Mouse (Mus musculus) heart, adult 11 months (tissue): ENCODE data around the gene Zfp668.
"Not testable (repeated sequence)": the region's sequence is repeated elsewhere in the genome, so short reads cannot be mapped to it uniquely, and the experiment has no call there.

ENCODE experiments used
- DNase-seq: peaks from one replicate; pipeline ENCODE4 v3.0.0; 2022

Gene Zfp668

DNA sequence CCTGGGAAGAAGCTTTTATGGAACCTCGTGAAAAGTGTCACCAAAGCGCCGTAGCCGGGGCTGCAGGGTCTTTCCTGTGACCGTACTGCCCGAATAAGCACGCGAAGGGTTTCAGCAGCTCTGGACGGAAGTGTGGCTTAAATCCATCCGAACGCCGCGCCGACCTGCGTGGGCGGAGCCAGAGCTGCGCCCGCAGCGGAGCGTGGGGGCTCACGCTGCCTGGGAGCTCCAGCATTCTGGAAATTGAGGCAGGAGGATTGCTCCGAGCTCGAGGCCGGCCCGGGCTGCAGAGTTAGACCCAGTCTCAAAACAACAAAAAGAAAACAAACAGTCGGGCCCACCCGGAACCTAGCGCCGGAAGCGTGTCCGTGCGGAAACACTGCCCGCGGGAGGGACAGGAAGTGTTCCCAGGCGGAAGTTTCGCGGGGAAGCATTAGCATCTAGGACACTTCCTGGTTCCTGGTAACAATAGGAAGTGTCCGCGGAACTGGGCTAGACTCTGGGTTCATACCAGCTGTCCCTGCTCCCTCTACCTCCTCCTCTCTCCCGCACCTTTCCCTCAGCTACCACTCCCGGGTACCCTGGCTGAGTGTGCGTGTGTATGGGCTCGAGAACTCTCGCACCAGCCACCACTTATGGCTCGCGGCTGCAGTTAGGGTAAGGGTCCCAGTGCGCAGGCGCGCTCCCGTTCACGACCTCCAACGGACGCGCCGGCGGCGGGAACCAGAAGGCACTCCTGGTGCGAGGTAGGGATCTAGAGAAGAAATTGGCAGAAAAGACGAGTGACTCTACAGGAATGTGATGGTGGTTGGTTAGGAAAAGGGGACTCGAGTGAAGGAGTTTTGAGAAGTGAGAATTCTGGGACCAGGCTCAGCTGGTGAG lies at the start of gene Zfp668:
Gene Zfp668 (minus strand): TSS at position 362 of the 882 bp plus-strand sequence.
- peak; percentile 99 for DNase-seq

DNA sequence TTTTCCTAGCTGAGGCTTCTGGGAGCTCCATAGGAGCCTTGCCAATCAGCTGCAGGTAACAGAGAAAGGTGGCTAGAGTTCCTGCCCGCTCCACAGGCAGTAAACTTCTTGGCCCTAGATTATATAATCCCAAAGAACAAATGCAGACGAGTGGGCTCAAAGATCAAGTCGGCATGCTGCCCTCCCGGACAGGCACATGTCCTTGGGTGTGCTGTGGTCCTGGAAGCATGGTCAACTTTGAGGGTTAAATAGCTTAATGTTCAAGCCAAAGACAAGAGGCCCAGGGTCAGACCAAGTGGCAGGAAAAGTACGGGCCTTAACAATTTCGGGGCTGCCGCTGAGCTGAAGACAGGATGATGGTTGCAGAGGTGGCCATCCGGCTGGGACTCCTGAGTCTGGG lies 49.4 kb upstream of the Zfp668 start:
- no peak for DNase-seq

DNA sequence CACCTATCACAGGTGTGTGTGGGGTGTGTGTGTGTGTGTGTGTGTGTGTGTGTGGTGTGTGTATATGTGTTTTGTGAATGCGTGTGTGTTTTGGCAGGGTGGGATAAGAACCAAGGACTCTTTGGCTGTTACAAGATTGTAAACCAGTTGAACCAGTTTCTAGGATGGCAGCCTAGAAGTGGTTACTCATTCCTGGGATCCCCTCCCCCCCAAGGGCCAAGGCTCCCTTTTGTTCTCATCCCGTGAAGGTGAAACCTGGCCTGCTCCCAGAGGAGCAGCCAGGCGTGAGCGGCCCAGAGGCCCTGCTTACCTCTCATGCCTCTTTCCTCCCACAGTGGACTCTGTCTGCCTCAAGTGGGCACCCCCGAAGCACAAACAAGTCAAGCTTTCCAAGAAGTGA lies 48.6 kb upstream of the Zfp668 start:
- DNase-seq: no peak

DNA sequence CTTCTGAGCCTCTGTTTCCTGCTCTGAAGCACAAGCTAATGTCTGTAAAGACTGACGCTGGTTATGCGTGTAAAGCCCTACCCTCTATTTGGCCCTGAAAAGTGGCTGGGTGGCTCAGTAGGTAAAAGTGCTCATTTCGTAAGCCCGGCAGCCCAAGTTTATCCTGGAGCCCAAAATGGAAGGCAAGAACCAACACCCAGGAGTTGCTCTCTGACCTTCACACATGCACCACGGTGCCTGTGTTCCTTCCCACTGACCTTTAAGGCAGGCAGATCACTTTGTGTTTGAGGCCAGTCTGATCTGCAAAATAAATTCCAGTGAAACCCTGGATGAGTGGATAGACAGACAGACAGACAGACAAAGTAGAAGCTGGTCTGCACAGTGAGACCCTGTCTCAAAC lies 47.1 kb upstream of the Zfp668 start:
- no peak for DNase-seq

DNA sequence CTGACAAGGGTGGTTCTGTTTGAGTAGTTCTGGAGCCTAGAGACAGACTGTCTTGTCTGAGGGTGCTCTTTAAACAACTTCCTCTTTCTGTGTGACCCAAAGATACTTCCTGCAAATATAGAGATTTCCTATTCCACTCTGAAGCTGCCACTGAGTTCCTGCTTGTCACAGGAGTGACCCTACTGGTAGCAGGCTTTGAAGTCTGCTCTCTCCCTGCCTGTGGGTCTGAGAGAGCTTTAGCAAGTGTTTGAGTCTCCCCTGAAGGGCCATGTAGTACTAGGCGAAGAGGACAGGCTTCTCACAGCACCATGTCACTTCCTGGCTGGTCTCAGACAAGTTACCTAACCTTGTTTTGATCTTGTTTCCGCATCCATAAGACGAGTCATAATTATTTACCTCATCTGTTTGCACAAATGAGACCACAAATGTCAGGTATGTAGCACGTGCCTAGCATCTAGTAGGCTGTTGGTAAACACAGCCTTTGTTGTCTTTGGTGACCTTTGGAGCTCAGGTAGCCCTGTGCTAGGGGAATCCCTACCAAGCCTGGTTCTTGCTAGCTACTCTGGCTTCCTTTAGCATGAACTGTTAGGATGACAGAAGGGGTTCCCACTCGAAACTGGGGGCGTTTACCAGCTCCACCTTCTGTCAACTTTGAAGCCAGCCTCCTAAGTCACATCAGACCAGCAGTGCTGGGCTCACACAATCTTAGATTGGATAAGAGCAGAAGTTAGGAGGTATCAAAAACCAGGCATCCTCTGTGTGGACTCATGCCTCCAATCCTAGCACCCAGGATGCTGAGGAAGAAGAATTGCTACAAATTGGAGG lies 46.0 kb upstream of the Zfp668 start:
- no peak for DNase-seq

DNA sequence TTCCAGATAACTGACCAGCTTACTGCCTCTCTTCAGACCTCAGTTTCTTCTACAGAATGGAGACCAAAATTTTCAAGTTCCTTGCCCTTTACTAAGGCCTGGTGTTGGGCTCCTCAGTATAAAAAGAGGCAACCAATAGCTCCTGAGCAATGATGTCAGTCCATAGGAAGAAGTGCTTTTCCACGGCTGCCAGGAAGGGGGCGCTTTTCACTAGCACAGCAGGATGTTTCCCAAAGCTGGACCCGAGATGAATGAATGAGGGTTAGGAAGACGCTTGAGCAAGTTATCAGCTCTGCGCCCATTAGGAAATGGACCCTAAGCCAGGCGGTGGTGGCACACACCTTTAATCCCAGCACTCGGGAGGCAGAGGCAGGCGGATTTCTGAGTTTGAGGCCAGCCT lies 44.9 kb upstream of the Zfp668 start:
- DNase-seq: no peak

DNA sequence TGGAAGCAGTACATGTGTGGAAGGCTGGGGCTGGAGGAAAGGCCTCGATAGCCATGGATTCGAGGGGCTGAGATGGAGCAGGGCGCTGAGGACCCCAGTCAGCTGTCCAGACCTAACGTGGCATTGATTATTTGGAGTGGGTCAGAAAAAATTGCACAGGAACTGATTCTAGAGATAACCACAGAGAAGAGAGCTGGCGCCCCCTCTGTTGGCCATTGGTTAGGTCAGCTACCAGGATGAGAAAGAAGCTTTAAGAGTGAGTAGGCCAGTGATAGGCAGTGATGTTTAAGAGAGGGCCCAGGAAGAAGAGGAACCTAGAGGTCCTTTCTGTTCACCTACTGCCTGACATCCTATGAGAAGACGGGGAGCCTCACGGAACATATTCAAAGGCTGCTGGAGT lies 42.7 kb upstream of the Zfp668 start:
- DNase-seq: no peak

DNA sequence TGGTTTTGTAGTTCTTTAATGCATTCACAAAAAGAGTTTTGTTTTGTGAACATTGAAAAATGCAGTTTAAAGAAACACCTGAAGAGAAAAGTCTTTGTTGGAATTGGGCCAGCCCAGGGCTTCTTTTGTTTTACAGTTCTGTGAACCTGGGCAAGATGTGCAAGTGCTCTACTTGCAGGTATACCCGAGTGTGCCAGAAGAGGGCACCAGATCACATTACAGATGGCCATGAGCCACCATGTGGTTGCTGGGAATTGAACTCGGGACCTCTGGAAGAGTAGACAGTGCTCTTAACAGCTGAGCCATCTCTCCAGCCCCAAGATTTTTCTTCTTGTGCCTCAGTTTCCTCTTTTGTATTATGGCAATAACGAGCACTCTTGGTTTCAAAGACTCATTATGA lies 41.6 kb upstream of the Zfp668 start:
- no peak for DNase-seq

DNA sequence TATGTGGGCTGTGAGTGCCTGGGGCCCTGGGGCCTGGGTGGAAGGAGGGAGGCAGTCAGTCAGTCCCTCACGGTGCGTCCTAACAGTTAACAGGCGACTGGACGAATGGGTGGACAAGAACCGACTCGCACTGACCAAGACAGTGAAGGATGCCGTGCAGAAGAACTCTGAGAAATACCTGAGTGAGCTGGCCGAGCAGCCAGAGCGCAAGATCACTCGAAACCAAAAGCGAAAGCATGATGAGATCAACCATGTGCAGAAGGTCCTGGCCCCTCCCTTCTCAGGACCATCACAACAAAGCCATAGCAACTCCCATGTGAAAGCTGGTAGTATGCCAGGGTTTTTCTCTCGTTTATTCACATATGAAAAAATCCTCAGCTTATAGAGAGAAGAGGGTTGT lies 38.7 kb upstream of the Zfp668 start:
- no peak for DNase-seq

DNA sequence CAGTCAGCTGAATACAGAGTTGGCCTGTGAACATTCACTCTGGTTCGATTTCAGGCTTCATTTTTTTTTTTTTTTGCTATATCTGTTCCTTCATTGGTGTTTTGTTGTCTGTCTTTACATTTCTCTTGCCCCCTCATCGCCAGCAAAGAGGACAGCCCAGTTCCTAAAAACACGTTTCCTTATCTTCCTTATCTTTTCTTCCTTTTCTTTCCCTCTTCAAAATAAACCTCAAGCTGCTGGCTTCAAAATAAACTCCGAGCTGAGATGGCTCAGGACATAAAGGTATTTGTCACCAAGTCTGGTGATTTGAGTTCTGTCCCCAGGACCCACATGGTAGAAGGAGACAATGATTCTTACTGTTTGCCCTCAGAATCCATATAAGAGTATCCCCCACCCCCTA lies 36.3 kb upstream of the Zfp668 start:
- DNase-seq: no peak

DNA sequence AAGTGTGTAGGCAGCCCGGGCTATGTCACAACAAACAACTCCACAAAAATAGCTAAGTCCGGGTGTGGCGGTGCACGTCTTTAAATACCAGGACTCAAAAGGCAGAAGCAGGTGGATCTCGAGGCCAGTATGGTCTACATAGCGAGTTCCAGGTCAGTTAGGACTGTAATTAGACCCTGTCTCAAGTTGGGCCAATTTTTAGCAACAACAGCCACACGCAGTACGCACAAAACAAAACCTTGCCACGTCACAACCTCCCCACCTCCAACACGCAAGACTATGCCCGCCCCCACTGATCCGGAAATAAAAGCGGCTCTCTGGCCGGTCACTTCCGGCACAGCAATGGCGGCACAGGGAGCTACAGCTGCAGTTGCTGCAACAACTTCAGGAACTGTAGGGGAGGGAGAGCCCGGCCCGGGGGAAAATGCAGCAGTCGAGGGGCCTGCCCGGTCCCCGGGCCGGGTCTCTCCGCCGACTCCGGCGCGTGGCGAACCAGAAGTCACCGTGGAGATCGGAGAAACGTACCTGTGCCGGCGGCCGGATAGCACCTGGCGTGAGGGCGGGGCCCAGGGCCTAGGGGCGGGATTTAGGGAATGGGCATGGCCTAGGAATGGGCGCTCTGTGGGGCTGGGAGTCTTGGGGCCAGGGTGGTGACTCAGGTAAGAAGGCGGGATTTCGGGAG lies 35.7 kb upstream of the Zfp668 start, which contains the start of gene Kat8:
Gene Kat8 (plus strand): TSS at position 327 of the 682 bp plus-strand sequence.
- DNase-seq: peak; percentile 99

DNA sequence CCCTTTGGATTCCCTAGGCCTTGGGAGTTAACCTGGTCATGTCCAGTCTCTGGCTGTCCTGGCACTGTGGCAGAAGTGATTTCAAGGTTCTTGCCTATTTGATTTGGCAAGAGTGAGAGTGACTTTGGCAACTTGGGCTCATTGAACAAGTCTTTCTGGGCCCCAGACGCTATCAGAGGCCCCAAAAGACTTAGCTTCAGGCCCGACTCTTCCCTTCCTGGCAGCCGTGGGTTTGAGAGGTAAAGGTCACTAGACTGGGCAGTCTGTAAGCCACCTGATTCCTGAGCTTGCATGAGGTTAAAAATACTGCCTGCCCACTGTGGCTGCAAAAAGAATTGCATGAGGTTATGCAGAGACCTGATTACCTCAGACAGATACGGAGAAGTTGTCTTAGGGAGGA lies 32.0 kb upstream of the Zfp668 start:
- no peak for DNase-seq

DNA sequence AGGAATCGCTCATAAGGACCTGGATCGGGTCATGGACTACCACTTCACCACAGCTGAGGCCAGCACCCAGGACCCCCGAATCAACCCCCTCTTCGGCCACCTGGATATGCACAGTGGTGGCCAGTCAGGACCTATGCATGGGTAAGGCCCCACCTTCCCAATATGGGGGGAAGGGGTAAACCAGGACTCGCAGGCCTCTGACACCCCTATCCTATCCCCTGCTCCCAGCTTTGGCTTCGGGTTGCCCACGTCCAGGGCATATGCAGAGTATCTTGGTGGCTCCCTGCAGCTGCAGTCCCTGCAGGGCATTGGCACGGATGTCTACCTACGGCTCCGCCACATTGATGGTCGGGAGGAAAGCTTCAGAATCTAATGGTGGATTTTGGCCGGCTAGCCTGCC lies 31.3 kb upstream of the Zfp668 start:
- DNase-seq: peak; percentile 94

DNA sequence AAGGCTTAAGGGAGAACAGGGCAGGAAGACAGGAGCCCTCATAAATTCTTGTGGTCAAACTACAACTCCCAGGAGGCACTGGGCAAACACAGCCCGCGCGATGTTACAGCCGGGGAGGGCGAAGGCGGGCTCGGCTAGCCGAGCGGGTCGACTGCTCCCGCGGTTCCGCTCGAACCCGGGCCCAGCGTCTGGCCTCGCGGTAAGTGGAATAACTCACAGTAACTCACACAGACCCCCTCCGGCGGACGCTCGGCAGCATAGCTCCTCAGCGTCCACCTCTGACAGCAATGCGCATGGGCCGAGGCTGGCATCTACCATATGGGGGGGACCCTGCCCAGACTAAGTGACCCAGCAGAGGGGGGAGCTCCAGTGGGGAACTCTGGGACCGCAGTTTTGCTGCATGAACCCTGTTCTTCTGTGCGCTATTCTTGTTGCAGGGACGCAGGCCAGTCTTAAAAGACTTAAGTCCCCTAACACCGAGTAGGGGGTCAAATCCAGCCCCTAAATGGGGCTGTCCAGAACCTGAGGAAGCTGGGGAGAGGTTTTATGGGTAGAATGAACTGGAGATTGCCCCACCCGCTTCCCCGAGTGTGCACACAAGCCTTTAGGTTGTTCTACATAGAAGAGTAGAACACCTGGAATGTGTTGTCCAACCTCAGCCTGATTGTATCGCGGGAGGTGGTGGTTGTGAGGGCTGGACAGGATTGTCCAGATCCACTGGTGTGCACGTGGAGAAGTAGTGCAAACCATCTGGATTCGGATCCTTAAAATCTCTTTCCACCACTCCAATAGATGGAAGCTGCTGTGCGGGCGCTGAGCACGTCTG lies 27.6 kb upstream of the Zfp668 start, which contains the start of gene Bckdk:
Gene Bckdk (plus strand): TSS at position 112 of the 826 bp plus-strand sequence.
- DNase-seq: peak; percentile 98

DNA sequence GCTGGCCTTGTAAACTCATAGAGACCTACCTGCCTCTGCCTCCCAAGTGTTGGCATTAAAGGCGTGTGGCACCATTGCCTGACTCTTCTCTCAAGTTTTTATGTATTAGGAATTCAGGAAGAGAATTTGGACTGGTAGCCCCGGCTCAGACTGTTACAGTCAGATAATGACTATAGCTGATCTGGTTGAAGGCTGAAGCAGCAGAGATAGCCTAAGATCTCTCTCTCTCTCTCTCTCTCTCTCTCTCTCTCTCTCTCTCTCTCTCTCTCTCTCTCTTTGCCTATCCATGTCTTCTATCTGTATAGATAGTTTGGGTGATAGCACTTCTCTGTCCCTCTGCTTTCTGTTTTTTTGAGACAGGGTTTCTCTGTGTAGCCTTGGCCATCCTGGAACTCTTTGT lies 25.1 kb upstream of the Zfp668 start:
- DNase-seq: no peak

DNA sequence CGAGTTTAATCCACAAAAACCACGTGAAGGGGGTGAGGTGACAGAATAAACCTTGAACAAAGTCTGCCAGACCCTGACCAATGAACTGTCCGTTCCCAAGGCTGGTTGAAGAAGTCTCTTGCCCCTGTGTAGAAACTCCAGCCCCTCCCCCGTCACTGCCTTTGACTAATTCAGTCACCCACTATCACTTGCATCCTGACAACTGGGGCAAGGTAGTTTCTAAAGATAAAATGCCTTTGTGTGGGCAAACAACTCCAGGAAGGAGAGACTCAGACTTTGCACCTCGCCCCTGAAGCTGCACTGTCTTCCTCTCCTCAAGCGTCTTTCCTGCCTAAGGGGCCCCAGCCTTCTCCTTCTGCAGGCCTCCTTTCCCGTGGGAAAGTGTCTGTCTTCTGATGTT lies 23.4 kb upstream of the Zfp668 start:
- no peak for DNase-seq

DNA sequence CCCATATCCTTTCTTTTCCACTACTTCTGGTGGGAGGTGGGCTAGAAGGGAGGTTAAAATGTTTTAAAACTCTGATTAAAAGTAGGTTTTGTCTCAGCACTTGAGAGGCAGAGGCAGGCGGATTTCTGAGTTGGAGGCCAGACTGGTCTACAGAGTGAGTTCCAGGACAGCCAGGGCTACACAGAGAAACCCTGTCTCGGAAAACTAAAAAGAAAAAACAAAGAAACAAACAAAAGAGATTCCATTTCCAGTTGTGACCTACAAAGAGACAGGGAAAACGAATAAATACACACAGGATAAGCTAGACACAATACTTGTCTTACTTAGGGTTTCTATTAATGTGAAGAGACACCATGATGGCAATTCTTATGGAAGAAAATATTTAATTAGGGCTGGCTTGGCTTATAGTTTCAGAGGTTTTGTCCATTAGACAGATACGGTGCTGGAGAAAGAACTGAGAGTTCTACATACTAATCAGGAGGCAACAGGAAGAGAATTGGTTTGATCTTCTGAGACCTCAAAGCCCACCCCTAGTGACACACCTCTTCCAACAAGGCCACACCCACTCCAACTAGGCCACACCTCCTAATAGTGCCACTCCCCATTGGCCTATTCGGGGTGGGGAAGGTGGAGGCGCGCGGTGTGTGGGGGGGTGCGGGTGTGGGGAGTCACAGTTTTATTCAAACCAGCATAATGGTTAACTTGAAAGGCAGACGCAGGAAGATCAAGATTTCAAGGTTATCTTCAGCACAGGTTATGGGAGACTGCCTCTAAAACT lies 21.7 kb upstream of the Zfp668 start:
- no peak for DNase-seq

DNA sequence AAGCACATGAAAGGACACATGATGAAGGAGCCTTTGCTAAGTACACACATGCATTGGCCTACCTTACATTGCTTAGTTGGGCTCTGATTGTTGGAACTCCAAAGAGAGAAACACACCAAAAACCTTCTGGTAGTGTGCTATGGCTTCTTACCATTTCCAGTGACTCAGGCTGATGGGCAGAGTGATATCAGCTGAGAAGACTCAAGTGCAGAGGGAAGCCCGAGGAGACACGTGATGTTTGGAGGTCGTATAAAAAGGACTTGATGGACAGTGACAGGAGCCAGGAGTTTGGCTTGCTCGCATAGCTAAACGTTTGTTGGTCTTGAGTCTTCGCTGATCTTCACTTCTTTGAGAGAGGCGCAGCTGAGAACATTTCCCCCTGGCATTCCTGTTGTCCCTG lies 20.9 kb upstream of the Zfp668 start:
- DNase-seq: no peak

DNA sequence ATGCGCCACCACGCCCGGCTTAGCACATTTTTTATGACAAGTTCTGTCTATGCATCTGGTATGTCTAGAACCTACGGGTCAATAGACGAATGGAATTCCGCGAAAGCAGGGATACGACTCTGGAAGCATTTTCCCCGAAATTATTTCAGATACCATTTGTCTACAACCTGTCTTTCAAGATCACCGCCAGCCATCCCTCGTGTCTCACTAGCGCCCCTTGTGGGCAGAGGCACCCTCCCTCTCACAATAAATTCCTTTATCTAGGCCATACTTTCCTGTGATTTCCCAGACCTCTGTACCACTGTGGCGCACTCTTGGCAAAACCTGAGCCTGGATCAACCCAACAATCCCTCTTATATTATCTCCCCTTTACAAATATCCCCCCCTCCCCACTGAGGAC lies 19.8 kb upstream of the Zfp668 start:
- peak; percentile 93 for DNase-seq

DNA sequence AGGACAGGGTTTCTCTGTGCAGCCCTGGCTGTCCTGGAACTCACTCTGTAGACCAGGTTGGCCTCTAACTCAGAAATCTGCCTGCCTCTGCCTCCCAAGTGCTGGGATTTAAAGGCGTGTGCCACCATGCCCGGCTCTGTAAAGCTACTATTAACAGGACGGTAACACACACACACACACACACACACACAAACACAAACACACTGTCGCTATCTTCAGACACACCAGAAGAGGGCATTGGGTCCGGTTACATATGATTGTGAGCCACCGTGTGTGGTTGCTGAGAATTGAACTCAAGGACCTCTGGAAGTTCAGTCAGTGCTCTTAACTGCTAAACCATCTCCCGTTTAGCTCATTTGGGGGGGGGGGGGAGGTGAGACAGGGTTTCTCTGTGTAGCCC lies 19.3 kb upstream of the Zfp668 start:
- DNase-seq: not testable (repeated sequence)

DNA sequence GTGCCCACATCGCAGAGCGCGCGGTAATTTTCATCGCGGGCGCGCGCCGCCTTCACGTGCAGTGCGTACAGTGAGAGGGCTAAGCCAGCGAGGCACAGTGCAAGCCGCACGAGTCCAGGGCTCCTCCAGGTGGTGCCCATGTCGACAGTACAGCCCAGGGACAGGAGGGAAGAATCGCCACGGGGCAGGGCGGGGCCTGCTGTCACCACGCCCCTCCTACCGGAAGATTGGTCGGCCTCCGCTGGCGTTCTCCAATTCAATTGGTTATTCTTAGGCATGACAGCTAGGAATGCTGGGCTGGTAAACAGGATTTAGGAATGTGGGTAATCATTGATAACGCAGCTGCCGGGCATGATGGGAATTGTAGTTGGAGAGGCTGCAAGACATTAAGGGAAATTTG lies 18.8 kb upstream of the Zfp668 start, which contains the start of the genes Gm21974 and Vkorc1:
Gene Gm21974 (minus strand): TSS at position 13 of the 400 bp plus-strand sequence.
Gene Vkorc1 (minus strand): TSS at position 176 of the 400 bp plus-strand sequence.
- peak; percentile 100 for DNase-seq
